Mouse (Mus musculus) ES-Bruce4 (cell line): ENCODE measurements at regions not wholly inside any gene's neighbourhood (a gene's known extent, or its start where the extent isn't known, plus 50 kb on each side); places are given as distances from the start of the nearest gene placed in this dataset.

Experiments
- H3K27ac ChIP-seq: 2 replicates; pipeline ENCODE4 v1.5.1; 2012; ENCODE audit warnings: low read length, inconsistent platforms; ENCODE audit not compliant: insufficient read depth
- H3K27me3 ChIP-seq: 2 replicates; pipeline ENCODE4 v1.6.1; 2012; ENCODE audit warnings: mild to moderate bottlenecking, low read length, inconsistent platforms; ENCODE audit not compliant: control insufficient read depth, poor library complexity, insufficient read depth, severe bottlenecking
- H3K36me3 ChIP-seq: 2 replicates; pipeline ENCODE4 v1.6.1; 2012; ENCODE audit warnings: inconsistent platforms, mild to moderate bottlenecking, low read length, moderate library complexity; ENCODE audit not compliant: control insufficient read depth, poor library complexity, insufficient read depth, severe bottlenecking
- H3K4me1 ChIP-seq: one replicate; pipeline ENCODE4 v1.8.1; 2011; ENCODE audit warnings: low read length; ENCODE audit not compliant: control insufficient read depth, insufficient read depth
- H3K4me3 ChIP-seq: 2 replicates; pipeline ENCODE4 v1.5.1; 2011; ENCODE audit warnings: low read depth, mild to moderate bottlenecking, low read length
- H3K9ac ChIP-seq: 2 replicates; pipeline ENCODE4 v1.6.1; 2012; ENCODE audit warnings: low read depth, mild to moderate bottlenecking, inconsistent platforms; ENCODE audit not compliant: poor library complexity, severe bottlenecking
- H3K9me3 ChIP-seq: replicated peaks from 2 replicates; pipeline ENCODE4 v1.6.1; 2012; ENCODE audit warnings: mild to moderate bottlenecking, low read length, inconsistent platforms; ENCODE audit not compliant: control insufficient read depth, poor library complexity, insufficient read depth, severe bottlenecking
- CTCF ChIP-seq: IDR thresholded peaks from one replicate; pipeline ENCODE4 v1.8.1; 2011; ENCODE audit warnings: low read depth, low read length
- EP300 ChIP-seq: IDR thresholded peaks from 2 replicates; pipeline ENCODE4 v1.6.1; 2011; ENCODE audit warnings: low read depth, low read length; ENCODE audit not compliant: insufficient read depth
- POLR2A ChIP-seq: IDR thresholded peaks from one replicate; pipeline ENCODE4 v1.8.1; 2011; ENCODE audit warnings: low read length; ENCODE audit not compliant: insufficient read depth

- no peaks in the 10 kb centered on the region for H3K4me1 ChIP-seq
- no peaks in the 10 kb centered on the region for H3K27me3 ChIP-seq
- TF ChIP-seq EP300 (no peak), CTCF (no peak), POLR2A (no peak)
- H3K9me3 ChIP-seq: no peaks in the 10 kb centered on the region
- no peaks in the 10 kb centered on the region for H3K36me3 ChIP-seq
- no peak overlapping the region for H3K27ac ChIP-seq
- H3K9ac ChIP-seq: no peak overlapping the region
- no peak overlapping the region for H3K4me3 ChIP-seq
Measured at GRCm38 (mm10) chr8:12162921-12163705, 115.5 kb upstream of the A230072I06Rik start.

- H3K4me1 ChIP-seq: no peaks in the 10 kb centered on the region
- TF ChIP-seq EP300: no peak
- no peak for TF ChIP-seq POLR2A
- TF ChIP-seq CTCF: no peak
Measured at GRCm38 (mm10) chr8:12165487-12166152, 113.0 kb upstream of the A230072I06Rik start.

GRCm38 (mm10) chr8:12171788-12172187, 106.8 kb upstream of the A230072I06Rik start:
- Histone ChIP-seq H3K9ac (no peak overlapping the region), H3K36me3 (no peaks in the 10 kb centered on the region), H3K27ac (no peak overlapping the region), H3K4me1 (no peaks in the 10 kb centered on the region), H3K27me3 (no peaks in the 10 kb centered on the region), H3K4me3 (no peak overlapping the region), H3K9me3 (no peaks in the 10 kb centered on the region)
- TF ChIP-seq POLR2A: no peak
- no peak for TF ChIP-seq CTCF
- no peak for TF ChIP-seq EP300

More at GRCm38 (mm10) chr8:12165487-12166152, 113.0 kb upstream of the A230072I06Rik start:
- Histone ChIP-seq H3K27ac (no peak overlapping the region), H3K9ac (no peak overlapping the region), H3K36me3 (no peaks in the 10 kb centered on the region), H3K4me3 (no peak overlapping the region), H3K9me3 (no peaks in the 10 kb centered on the region), H3K27me3 (no peaks in the 10 kb centered on the region)

- H3K27me3 ChIP-seq: no peaks in the 10 kb centered on the region
Measured at GRCm38 (mm10) chr8:12175496-12175895, 103.1 kb upstream of the A230072I06Rik start.

GRCm38 (mm10) chr8:12184666-12185065, 94.0 kb upstream of the A230072I06Rik start:
- H3K27me3 ChIP-seq: no peaks in the 10 kb centered on the region

More at GRCm38 (mm10) chr8:12175496-12175895, 103.1 kb upstream of the A230072I06Rik start:
- H3K9me3 ChIP-seq: no peaks in the 10 kb centered on the region
- no peak overlapping the region for H3K27ac ChIP-seq
- TF ChIP-seq POLR2A (no peak), EP300 (no peak), CTCF (no peak)
- no peaks in the 10 kb centered on the region for H3K4me1 ChIP-seq
- H3K9ac ChIP-seq: no peak overlapping the region
- H3K4me3 ChIP-seq: no peak overlapping the region
- no peaks in the 10 kb centered on the region for H3K36me3 ChIP-seq

GRCm38 (mm10) chr8:12187366-12187765, 91.3 kb upstream of the A230072I06Rik start:
- Histone ChIP-seq H3K27me3 (no peaks in the 10 kb centered on the region), H3K4me1 (no peaks in the 10 kb centered on the region), H3K9ac (no peak overlapping the region), H3K4me3 (no peak overlapping the region), H3K27ac (no peak overlapping the region), H3K9me3 (no peaks in the 10 kb centered on the region), H3K36me3 (no peaks in the 10 kb centered on the region)
- TF ChIP-seq POLR2A (no peak), CTCF (no peak), EP300 (no peak)

More at GRCm38 (mm10) chr8:12184666-12185065, 94.0 kb upstream of the A230072I06Rik start:
- TF ChIP-seq EP300 (no peak), POLR2A (no peak), CTCF (no peak)
- Histone ChIP-seq H3K9ac (no peak overlapping the region), H3K9me3 (no peaks in the 10 kb centered on the region), H3K27ac (no peak overlapping the region), H3K4me3 (no peak overlapping the region), H3K36me3 (no peaks in the 10 kb centered on the region), H3K4me1 (no peaks in the 10 kb centered on the region)
